Mouse (Mus musculus): Measurements from ENCODE around the gene Mcu. TPM values are rescaled to one million over a fixed set of nuclear protein-coding genes. Genes with fewer than 3 reads are reported as not detected.

Mcu gene
- total and polyA plus RNA-seq, 3 experiments = 4.9 to 5.7 (median 5.3) TPM

DNA sequence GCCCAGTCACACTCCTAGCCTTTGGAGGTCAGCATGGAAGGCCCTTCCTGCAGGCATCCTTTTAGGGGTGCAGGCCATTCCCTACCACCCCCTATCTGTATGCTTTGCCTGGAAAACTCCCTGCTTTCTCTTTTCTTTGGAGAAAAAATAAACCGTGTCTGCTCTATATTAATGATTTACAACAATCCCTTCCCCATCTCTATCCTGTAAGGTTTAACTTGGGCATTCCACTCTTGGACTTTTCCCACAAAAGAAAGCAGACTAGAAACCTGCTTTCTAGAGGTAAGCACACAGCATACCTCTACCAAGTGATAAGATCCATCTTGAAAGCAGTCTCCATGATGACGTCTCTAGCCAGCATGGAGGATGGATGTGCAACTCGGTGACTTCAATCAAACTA, 75.9 kb downstream of the Mcu start:
- Histone ChIP-seq H3K4me1 (ENCODE audit: control insufficient read depth in 1 of 2, insufficient read depth in 2 of 2) (peaks cover 5 to 13% of the 10 kb centered on the region in 2 experiments; a peak in 3 of 4 replicates), H3K9ac (ENCODE audit: insufficient read depth, low read depth) (no peak overlapping the region), H3K4me3 (replicated peaks in 1 of 3; ENCODE audit: low read depth in 2 of 3, low read length in 2 of 3, poor library complexity in 1 of 3) (no peak overlapping the region), H3K27ac (ENCODE audit: insufficient read depth, low read depth) (no peak overlapping the region), H3K36me3 (replicated peaks in 1 of 2; ENCODE audit: control insufficient read depth in 1 of 2, insufficient read depth in 1 of 2, low read length in 1 of 2) (peaks cover 0 to 4% of the 10 kb centered on the region in 2 experiments), H3K79me2 (replicated peaks; ENCODE audit: control insufficient read depth, extremely low read depth, insufficient read depth, poor library complexity, severe bottlenecking) (no peaks in the 10 kb centered on the region), H3K4me2 (ENCODE audit: insufficient read depth, low read depth, poor library complexity, severe bottlenecking) (no peak overlapping the region), H3K9me3 (replicated peaks; ENCODE audit: low read length) (no peaks in the 10 kb centered on the region), H3K27me3 (replicated peaks) (no peaks in the 10 kb centered on the region)
- no peak for DNase-seq (ENCODE audit: extremely low read depth)
- TF ChIP-seq JUN (IDR thresholded peaks at IDR 0.05; ENCODE audit: insufficient read depth, low read depth, low read length) (no peak), UBTF (IDR thresholded peaks at IDR 0.05; ENCODE audit: low read depth, low read length) (no peak), ZMIZ1 (IDR thresholded peaks at IDR 0.05; ENCODE audit: low read depth, low read length) (no peak), PAX5 (IDR thresholded peaks at IDR 0.05; ENCODE audit: low read length) (no peak), TBP (conservative IDR thresholded peaks at IDR 0.05; ENCODE audit: low read depth, low read length) (no peak), SIN3A (IDR thresholded peaks at IDR 0.05; ENCODE audit: low read length) (no peak), POLR2A (IDR thresholded peaks at IDR 0.05; ENCODE audit: low read depth, low read length) (no peak), KAT2A (IDR thresholded peaks at IDR 0.05; ENCODE audit: insufficient replicate concordance, low read length) (no peak), SMC3 (IDR thresholded peaks at IDR 0.05; ENCODE audit: low read depth, low read length) (no peak), RAD21 (IDR thresholded peaks at IDR 0.05; ENCODE audit: low read depth, low read length) (no peak), ZC3H11A (IDR thresholded peaks at IDR 0.05; ENCODE audit: low read depth, low read length) (no peak), GABPA (IDR thresholded peaks at IDR 0.05; ENCODE audit: insufficient replicate concordance, low read depth, low read length) (no peak)
- in situ Hi-C loops (cut with MboI; ENCODE audit: low pct_ligation_motif_present, low pct_unique_long_range_greater_than_20kb, low sequenced_read_pairs) (no loop called here), dilution Hi-C loops (cut with MboI; ENCODE audit: extremely low pct_ligation_motif_present, extremely low pct_unique_long_range_greater_than_20kb, low sequenced_read_pairs) (no loop called here)

DNA sequence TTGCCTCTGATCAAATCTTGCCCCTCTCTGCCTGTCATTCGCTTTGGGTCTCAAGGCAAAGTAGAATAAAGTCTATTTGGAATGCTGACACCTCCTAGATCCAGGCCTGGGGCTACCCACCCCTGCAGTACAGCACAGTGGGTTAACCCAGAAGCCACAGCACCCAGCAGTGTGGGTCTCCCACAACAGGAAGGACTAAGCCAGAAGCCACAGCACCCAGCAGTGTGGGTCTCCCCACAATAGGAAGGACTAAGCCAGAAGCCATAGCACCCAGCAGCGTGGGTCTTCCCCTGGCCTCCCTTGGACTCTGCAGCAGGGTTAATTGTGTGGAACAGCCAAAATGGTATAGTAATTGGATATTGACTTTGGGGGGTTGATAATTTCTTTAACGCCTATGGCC, 76.4 kb downstream of the Mcu start:
- Histone ChIP-seq H3K9me3 (replicated peaks; ENCODE audit: low read length) (no peaks in the 10 kb centered on the region), H3K79me2 (replicated peaks; ENCODE audit: control insufficient read depth, extremely low read depth, insufficient read depth, poor library complexity, severe bottlenecking) (no peaks in the 10 kb centered on the region), H3K4me3 (replicated peaks in 1 of 3; ENCODE audit: low read depth in 2 of 3, low read length in 2 of 3, poor library complexity in 1 of 3) (no peak overlapping the region), H3K9ac (ENCODE audit: insufficient read depth, low read depth) (no peak overlapping the region), H3K4me2 (ENCODE audit: insufficient read depth, low read depth, poor library complexity, severe bottlenecking) (no peak overlapping the region), H3K27me3 (replicated peaks) (no peaks in the 10 kb centered on the region), H3K27ac (ENCODE audit: insufficient read depth, low read depth) (no peak overlapping the region), H3K36me3 (replicated peaks in 1 of 2; ENCODE audit: control insufficient read depth in 1 of 2, insufficient read depth in 1 of 2, low read length in 1 of 2) (peaks cover 0 to 4% of the 10 kb centered on the region in 2 experiments), H3K4me1 (ENCODE audit: control insufficient read depth in 1 of 2, insufficient read depth in 2 of 2) (peaks cover 5 to 13% of the 10 kb centered on the region in 2 experiments; a peak in 3 of 4 replicates)
- no peak for DNase-seq (ENCODE audit: extremely low read depth)
- TF ChIP-seq EP300 (IDR thresholded peaks at IDR 0.05; ENCODE audit: low read length) = no peak
- TF ChIP-seq ZNF384 (IDR thresholded peaks at IDR 0.05; ENCODE audit: low read depth, low read length) = no peak
- TF ChIP-seq TCF12 (IDR thresholded peaks at IDR 0.05; ENCODE audit: low read depth, low read length) = no peak
- no peak for TF ChIP-seq CTCF (conservative IDR thresholded peaks at IDR 0.05 in 1 of 2, IDR thresholded peaks at IDR 0.05 in 1 of 2; ENCODE audit: low read depth in 2 of 2, low read length in 2 of 2)
- TF ChIP-seq CHD2 (IDR thresholded peaks at IDR 0.05; ENCODE audit: low read length) = no peak
- no peak for TF ChIP-seq RCOR1 (conservative IDR thresholded peaks at IDR 0.05; ENCODE audit: low read depth, low read length)
- no peak for TF ChIP-seq E2F4 (IDR thresholded peaks at IDR 0.05; ENCODE audit: insufficient replicate concordance, low read depth, low read length)
- no peak for TF ChIP-seq MXI1 (IDR thresholded peaks at IDR 0.05; ENCODE audit: low read depth, low read length)
- TF ChIP-seq JUND (conservative IDR thresholded peaks at IDR 0.05; ENCODE audit: low read depth, low read length) = no peak
- no peak for TF ChIP-seq SMC3 (IDR thresholded peaks at IDR 0.05; ENCODE audit: low read depth, low read length)
- no peak for TF ChIP-seq IRF4 (IDR thresholded peaks at IDR 0.05; ENCODE audit: low read depth, low read length)
- in situ Hi-C loops (cut with MboI; ENCODE audit: low pct_ligation_motif_present, low pct_unique_long_range_greater_than_20kb, low sequenced_read_pairs) (no loop called here), dilution Hi-C loops (cut with MboI; ENCODE audit: extremely low pct_ligation_motif_present, extremely low pct_unique_long_range_greater_than_20kb, low sequenced_read_pairs) (no loop called here)
